Mouse (Mus musculus) lung, embryonic 15.5 days (tissue): Measurements from ENCODE around the gene P2ry10. TPM values are rescaled to one million over a fixed set of nuclear protein-coding genes. Genes with fewer than 3 reads are reported as not detected.
"Not testable (repeated sequence)": the region's sequence is repeated elsewhere in the genome, so short reads cannot be mapped to it uniquely, and the experiment has no call there.

ENCODE experiments used
- ATAC-seq: fragments of 200-750 bp; cut with Nextera tagmentation; 2 replicates; pipeline ENCODE4 v1.8.0; 2017; ENCODE audit warnings: moderate number of reproducible peaks, borderline replicate concordance; ENCODE audit not compliant: low FRiP score, low TSS enrichment; ENCODE audit errors: extremely low read depth
- H3K27ac ChIP-seq: fragments of 300-500 bp; sonication (generic); 2 replicates; pipeline ENCODE4 v1.5.1; 2015; ENCODE audit warnings: moderate library complexity, mild to moderate bottlenecking, inconsistent platforms
- H3K27me3 ChIP-seq: fragments of 300-500 bp; sonication (generic); 2 replicates; pipeline ENCODE4 v1.6.1; 2015; ENCODE audit warnings: inconsistent platforms
- H3K36me3 ChIP-seq: fragments of 300-500 bp; sonication (generic); 2 replicates; pipeline ENCODE4 v1.6.1; 2015; ENCODE audit warnings: inconsistent platforms
- H3K4me1 ChIP-seq: fragments of 300-500 bp; sonication (generic); 2 replicates; pipeline ENCODE4 v1.6.1; 2015; ENCODE audit warnings: inconsistent platforms
- H3K4me2 ChIP-seq: fragments of 300-500 bp; sonication (generic); 2 replicates; pipeline ENCODE4 v1.6.1; 2015; ENCODE audit warnings: inconsistent platforms, mild to moderate bottlenecking, moderate library complexity
- H3K4me3 ChIP-seq: fragments of 300-500 bp; sonication (generic); 2 replicates; pipeline ENCODE4 v1.5.1; 2015; ENCODE audit warnings: mild to moderate bottlenecking, inconsistent platforms
- H3K9ac ChIP-seq: fragments of 300-500 bp; sonication (generic); 2 replicates; pipeline ENCODE4 v1.6.1; 2015; ENCODE audit warnings: inconsistent platforms
- H3K9me3 ChIP-seq: fragments of 300-500 bp; sonication (generic); 2 replicates; pipeline ENCODE4 v1.6.1; 2016; ENCODE audit warnings: inconsistent platforms
- WGBS: fragments of 180-500 bp; shearing (Covaris S2); methylation state at CpG from one replicate; pipeline ENCODE4 v1.1.7; 2015; 5-methylcytosine and 5-hydroxymethylcytosine counted together
- polyA plus RNA-seq: library from polyadenylated mRNA; unstranded; fragments of >200 nt; fragmentation: Nextera tagmentation; extraction: Ambion mirVana; gene quantifications from 2 replicates; pipeline ENCODE4 v1.2.1, GENCODE M21; 2015

The P2ry10 gene
- 0.18 and 0.92 TPM in 2 replicates for polyA plus RNA-seq

DNA sequence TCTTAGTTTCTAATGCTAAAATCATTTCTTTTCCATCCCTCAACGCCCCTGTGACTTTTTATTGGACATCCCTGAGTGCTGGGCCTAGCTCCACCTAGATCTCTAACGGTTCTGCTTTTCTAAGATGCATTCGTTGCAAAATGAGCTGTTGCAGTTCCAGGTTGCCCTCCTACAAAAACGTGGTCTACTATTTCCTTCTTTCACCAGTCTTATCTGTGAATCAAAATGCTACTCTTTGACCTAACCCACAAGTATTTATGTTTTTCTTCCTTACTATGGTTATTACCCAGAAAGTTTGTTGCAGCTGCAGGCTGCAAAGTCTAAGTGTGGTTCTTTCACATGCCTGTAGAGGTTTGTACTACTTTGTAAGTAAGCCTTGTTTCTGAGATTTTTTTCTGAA, at the start of gene P2ry10:
Gene P2ry10, plus strand, starts transcription at position 316 of the 400 bp plus-strand sequence.
- no peak within 1 kb of the TSS for H3K4me3 ChIP-seq
- WGBS: 54% methylated on average over 4 of the region's 4 CpGs
- no peak within 1 kb of the TSS for H3K27ac ChIP-seq
- no peaks in the 10 kb centered on the region for H3K9me3 ChIP-seq
- ATAC-seq: no peak
- H3K4me1 ChIP-seq: no peaks in the 10 kb centered on the region
- no peak within 1 kb of the TSS for H3K9ac ChIP-seq
- H3K36me3 ChIP-seq: no peaks in the 10 kb centered on the region
- H3K27me3 ChIP-seq: no peaks in the 10 kb centered on the region
- H3K4me2 ChIP-seq: no peak within 1 kb of the TSS

DNA sequence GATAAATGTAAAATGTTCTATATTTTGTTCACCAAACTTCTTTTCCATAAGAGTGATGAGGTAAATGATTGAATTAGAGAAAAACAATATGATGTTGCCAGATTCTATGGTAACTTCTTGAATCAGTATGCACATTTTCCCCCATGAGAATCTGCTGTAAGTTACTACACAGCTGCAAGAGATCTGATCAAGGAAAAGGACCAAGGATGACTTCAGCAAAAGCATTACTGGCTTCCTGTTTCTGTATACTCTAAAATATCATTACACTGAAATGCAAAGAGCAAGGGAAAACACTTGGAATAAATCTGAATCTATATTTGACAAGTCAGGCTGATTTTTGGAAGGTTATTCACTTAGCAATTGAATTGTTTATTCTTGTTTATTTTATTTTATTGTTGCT, 49.1 kb upstream of the P2ry10 start:
- no peak overlapping the region for H3K27ac ChIP-seq
- no peaks in the 10 kb centered on the region for H3K36me3 ChIP-seq
- ATAC-seq: no peak
- no peaks in the 10 kb centered on the region for H3K27me3 ChIP-seq
- no peak overlapping the region for H3K4me2 ChIP-seq
- H3K9ac ChIP-seq: no peak overlapping the region
- no peak overlapping the region for H3K4me3 ChIP-seq
- no peaks in the 10 kb centered on the region for H3K9me3 ChIP-seq
- H3K4me1 ChIP-seq: no peaks in the 10 kb centered on the region

DNA sequence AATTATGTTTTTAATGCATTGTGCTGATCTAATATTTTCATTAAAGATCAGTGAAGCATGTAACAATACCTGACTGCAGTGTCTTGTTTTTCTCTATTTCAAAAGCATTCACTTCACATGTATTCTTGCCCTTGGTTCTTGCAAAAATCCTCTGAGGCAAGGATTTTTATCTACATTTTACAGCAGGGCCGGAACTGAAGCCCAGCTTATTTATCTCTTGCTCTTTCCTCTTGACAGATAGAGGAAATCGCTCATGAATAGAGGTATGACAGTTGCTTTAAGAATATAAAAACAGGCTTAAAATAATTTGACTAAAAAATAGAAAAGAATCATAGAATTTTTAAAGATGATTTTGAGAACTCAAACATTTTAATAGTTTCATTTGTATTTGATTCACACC, 48.7 kb upstream of the P2ry10 start:
- H3K4me3 ChIP-seq: no peak overlapping the region
- no peaks in the 10 kb centered on the region for H3K4me1 ChIP-seq
- no peaks in the 10 kb centered on the region for H3K36me3 ChIP-seq
- 43% methylated on average over 2 of the region's 2 CpGs for WGBS
- no peak overlapping the region for H3K4me2 ChIP-seq
- H3K27me3 ChIP-seq: no peaks in the 10 kb centered on the region
- no peak for ATAC-seq
- H3K9ac ChIP-seq: no peak overlapping the region
- H3K9me3 ChIP-seq: no peaks in the 10 kb centered on the region
- no peak overlapping the region for H3K27ac ChIP-seq

DNA sequence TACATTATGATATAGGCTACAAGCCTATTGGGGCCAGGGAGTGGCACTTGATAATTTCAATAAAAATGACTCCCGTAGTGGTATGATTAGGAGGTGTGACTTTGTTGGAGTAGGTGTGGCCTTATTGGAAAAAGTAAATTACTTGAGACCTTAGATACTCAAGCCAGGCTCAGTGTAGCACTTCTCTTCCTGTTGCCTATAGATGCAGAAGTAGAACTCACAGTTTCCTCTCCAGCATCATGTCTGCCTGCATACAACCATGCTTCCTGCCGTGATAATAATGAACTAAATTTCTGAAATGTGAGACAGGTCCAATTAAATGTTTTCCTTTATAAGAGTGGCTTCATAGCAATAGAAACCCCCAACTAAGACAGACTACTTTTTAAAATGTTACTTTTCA, 45.9 kb upstream of the P2ry10 start:
- no peak overlapping the region for H3K9ac ChIP-seq
- WGBS: 80% methylated on average over 2 of the region's 2 CpGs
- no peaks in the 10 kb centered on the region for H3K27me3 ChIP-seq
- no peak overlapping the region for H3K4me3 ChIP-seq
- no peak overlapping the region for H3K4me2 ChIP-seq
- H3K4me1 ChIP-seq: no peaks in the 10 kb centered on the region
- no peak for ATAC-seq
- H3K27ac ChIP-seq: no peak overlapping the region
- no peaks in the 10 kb centered on the region for H3K36me3 ChIP-seq
- no peaks in the 10 kb centered on the region for H3K9me3 ChIP-seq

DNA sequence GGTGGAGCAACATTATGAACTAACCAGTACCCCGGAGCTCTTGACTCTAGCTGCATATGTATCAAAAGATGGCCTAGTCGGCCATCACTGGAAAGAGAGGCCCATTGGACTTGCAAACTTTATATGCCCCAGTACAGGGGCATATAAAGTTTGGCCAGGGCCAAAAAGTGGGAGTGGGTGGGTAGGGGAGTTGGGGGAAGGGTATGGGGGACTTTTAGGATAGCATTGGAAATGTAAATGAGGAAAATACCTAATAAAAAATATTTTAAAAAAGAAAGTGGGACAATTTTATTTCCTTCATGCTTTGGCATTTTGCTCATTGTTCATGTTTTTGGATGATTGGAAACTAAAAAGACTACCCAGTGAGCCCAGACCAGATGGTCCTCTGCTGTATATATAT, 4.9 kb upstream of the P2ry10 start:
- not testable (repeated sequence) for H3K9me3 ChIP-seq
- WGBS: 97% methylated on average over 2 of the region's 2 CpGs

DNA sequence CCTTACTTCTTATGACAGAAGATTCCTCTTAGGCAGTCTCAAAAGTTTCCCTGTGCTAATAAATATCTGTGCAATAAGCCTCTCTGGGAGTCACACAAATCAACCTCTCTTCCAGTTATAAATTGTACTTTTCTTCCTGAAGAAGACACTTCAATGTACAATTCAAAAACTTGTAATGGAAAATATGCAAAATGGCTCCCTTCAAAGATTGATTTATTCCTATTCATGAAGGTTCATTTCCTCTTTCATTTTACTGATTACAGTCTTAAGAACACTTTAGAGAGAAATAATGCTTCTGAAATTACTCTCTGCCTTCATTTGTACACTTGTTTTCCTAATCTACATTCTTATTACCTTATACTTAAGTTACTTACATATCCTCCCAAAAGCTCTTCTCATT, 4.0 kb upstream of the P2ry10 start:
- Histone ChIP-seq H3K4me1 (no peaks in the 10 kb centered on the region), H3K9ac (no peak overlapping the region), H3K4me2 (no peak overlapping the region), H3K36me3 (no peaks in the 10 kb centered on the region), H3K27me3 (no peaks in the 10 kb centered on the region), H3K4me3 (no peak overlapping the region), H3K27ac (no peak overlapping the region), H3K9me3 (no peaks in the 10 kb centered on the region)
- ATAC-seq: no peak

More for the DNA sequence above, 4.9 kb upstream of the P2ry10 start:
- ATAC-seq, H3K9ac ChIP-seq, H3K27ac ChIP-seq, H3K27me3 ChIP-seq, H3K4me1 ChIP-seq, H3K36me3 ChIP-seq, H3K4me2 ChIP-seq, H3K4me3 ChIP-seq: not testable (repeated sequence)

DNA sequence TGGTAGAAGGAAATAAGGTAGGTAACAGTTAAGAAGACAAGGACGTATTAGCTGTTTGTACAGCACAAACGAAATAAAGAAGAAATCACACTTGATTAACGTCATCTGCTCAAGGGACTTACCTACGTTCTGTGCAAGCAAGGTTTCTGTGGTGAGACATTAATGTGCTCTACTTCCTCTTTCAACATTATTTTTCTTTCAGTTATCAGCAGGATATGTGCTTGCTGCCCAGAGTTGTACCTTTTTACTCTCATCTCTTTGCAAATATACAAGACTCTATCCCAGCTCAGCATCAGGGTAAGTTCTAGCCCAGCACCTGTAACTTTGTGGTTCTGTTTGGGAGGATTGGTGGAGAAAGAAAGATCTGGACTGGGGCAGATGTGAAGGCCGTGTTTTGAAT, 839 bp downstream of the P2ry10 start:
- H3K9me3 ChIP-seq: no peaks in the 10 kb centered on the region
- H3K9ac ChIP-seq: no peak overlapping the region
- H3K27ac ChIP-seq: no peak overlapping the region
- H3K27me3 ChIP-seq: no peaks in the 10 kb centered on the region
- no peaks in the 10 kb centered on the region for H3K4me1 ChIP-seq
- WGBS: 58% methylated on average over 5 of the region's 5 CpGs
- no peak for ATAC-seq
- no peak overlapping the region for H3K4me3 ChIP-seq
- no peaks in the 10 kb centered on the region for H3K36me3 ChIP-seq
- no peak overlapping the region for H3K4me2 ChIP-seq

DNA sequence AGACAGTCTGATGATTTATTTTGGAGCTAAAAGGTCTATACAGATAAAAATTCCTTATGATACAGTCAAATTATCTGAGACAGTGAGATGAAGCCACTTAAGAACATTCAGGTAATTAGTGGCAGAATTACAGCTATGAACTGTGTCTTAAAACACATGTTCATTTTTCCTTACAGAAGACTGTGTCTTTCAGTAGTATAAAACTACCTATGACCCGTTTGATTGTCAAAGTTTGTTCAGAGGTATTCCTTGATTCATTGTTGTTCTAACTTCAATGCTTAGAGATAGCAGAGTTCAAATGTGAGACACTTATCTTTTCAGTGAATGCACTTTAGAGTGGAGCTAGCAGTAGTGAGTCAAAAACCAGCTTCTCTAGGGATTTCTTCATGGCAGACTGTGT, 1.6 kb downstream of the P2ry10 start:
- H3K9ac ChIP-seq: no peak overlapping the region
- H3K4me3 ChIP-seq: no peak overlapping the region
- H3K9me3 ChIP-seq: no peaks in the 10 kb centered on the region
- no peaks in the 10 kb centered on the region for H3K4me1 ChIP-seq
- H3K27me3 ChIP-seq: no peaks in the 10 kb centered on the region
- ATAC-seq: no peak
- H3K27ac ChIP-seq: no peak overlapping the region
- no peak overlapping the region for H3K4me2 ChIP-seq
- no peaks in the 10 kb centered on the region for H3K36me3 ChIP-seq
- WGBS: 45% methylated on average over 1 of the region's 1 CpGs

DNA sequence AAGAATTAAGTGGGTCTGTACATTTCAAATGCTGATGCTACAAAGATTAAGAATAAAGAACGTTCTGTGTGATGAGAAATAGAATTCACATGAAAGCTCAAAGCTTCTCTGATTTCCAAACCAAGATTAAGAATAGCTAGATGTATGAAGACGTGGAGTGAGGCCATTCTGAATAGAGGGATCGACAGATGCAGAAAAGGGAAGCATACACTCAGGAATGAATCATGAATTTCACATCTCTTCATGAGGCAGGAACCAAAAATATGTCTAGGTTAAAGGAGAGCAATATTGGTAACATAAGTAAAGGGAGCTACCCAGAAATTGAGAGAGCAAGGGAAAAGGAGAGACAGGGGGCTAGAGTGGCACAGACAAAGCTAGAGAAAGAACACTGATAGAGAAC, 7.3 kb downstream of the P2ry10 start:
- Histone ChIP-seq H3K27me3 (no peaks in the 10 kb centered on the region), H3K4me3 (no peak overlapping the region), H3K4me1 (no peaks in the 10 kb centered on the region), H3K9me3 (no peaks in the 10 kb centered on the region), H3K36me3 (no peaks in the 10 kb centered on the region), H3K4me2 (no peak overlapping the region), H3K27ac (no peak overlapping the region), H3K9ac (no peak overlapping the region)
- 74% methylated on average over 3 of the region's 3 CpGs for WGBS
- no peak for ATAC-seq

DNA sequence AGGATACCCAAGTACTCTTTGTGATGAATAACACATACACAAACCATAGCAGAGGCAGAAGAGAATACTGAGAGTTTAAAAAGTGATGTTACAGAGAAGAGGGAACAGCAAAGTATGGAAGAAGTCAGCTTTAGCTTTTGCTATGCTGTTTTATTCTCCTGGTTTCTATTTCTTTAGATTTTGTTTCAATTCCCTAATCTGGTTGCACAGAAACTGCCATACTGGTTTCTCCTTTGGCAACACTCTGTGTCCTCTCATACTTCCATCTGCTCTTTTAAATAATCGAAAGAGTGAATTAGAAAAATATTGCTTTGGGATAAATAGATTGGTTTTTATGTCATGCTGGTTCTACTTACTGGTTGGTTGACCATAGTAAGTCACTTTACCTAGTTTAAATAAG, 28.0 kb downstream of the P2ry10 start:
- Histone ChIP-seq H3K36me3 (no peaks in the 10 kb centered on the region), H3K9me3 (no peaks in the 10 kb centered on the region), H3K4me3 (no peak overlapping the region), H3K9ac (no peak overlapping the region), H3K4me1 (no peaks in the 10 kb centered on the region), H3K27me3 (no peaks in the 10 kb centered on the region), H3K27ac (no peak overlapping the region), H3K4me2 (no peak overlapping the region)
- WGBS: 76% methylated on average over 1 of the region's 1 CpGs
- no peak for ATAC-seq

DNA sequence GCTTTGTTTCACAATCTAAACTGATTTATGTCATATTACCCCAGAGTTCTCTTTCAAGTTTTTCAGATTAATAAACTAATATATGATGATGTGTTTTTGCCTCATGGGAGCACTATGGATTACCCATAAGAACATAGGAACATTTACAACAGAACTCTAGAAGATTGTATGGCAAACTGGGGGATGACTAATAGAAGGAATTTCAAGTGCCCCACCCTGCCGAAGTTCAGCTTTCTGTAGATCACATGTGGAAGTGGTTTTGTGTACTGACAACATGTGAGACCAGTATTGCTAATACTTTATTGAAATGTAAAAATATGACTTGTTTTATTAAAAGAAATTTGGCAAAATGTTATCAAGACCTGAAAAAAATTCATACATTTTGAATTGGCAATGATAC, 28.7 kb downstream of the P2ry10 start:
- no peaks in the 10 kb centered on the region for H3K4me1 ChIP-seq
- H3K4me2 ChIP-seq: no peak overlapping the region
- no peaks in the 10 kb centered on the region for H3K36me3 ChIP-seq
- 72% methylated on average over 1 of the region's 1 CpGs for WGBS
- no peaks in the 10 kb centered on the region for H3K9me3 ChIP-seq
- no peak for ATAC-seq
- no peak overlapping the region for H3K4me3 ChIP-seq
- H3K27me3 ChIP-seq: no peaks in the 10 kb centered on the region
- no peak overlapping the region for H3K9ac ChIP-seq
- H3K27ac ChIP-seq: no peak overlapping the region

DNA sequence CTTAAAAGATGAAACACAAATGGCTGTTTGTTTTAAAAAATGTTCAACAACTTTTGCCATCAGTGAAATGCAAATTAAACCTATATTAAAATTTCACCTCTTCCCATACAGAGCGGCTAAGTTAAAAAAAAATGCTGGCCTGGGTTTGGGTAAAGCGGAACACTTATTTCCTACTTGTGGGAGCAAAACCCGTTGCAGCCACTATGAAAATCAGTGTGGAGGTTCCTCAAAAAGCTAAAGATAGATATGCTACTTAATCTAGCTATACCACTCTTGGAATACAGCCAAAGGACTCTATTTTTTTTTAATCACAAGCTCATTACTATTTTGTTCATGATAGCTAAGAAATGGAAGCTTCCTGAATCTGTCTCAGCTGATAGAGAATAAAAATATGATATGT, 54.9 kb downstream of the P2ry10 start:
- 54% methylated on average over 3 of the region's 3 CpGs for WGBS
- H3K4me3 ChIP-seq: no peak overlapping the region
- no peaks in the 10 kb centered on the region for H3K36me3 ChIP-seq
- no peaks in the 10 kb centered on the region for H3K27me3 ChIP-seq
- no peaks in the 10 kb centered on the region for H3K9me3 ChIP-seq
- no peaks in the 10 kb centered on the region for H3K4me1 ChIP-seq
- no peak overlapping the region for H3K9ac ChIP-seq
- no peak overlapping the region for H3K27ac ChIP-seq
- no peak for ATAC-seq
- no peak overlapping the region for H3K4me2 ChIP-seq

DNA sequence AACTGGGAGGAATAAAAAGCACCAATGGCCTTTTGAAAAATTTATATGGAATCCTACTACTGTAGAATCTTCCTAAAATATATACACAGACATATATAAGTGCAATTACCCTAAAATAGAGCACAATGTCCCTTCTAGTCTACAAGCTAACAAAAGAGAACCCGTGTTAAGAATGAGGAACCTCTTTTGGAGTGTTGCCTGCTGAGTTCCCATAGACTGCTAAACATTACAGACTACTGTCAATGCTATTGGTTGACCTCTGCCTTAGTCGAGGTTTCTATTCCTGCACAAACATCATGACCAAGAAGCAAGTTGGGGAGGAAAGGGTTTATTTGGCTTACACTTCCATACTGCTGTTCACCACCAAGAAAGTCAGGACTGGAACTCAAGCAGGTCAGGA, 55.6 kb downstream of the P2ry10 start:
- H3K27me3 ChIP-seq: no peaks in the 10 kb centered on the region
- H3K4me2 ChIP-seq: no peak overlapping the region
- no peak overlapping the region for H3K27ac ChIP-seq
- H3K4me1 ChIP-seq: no peaks in the 10 kb centered on the region
- no peaks in the 10 kb centered on the region for H3K36me3 ChIP-seq
- no peak for ATAC-seq
- H3K9ac ChIP-seq: no peak overlapping the region
- no peak overlapping the region for H3K4me3 ChIP-seq
- WGBS: 55% methylated on average over 2 of the region's 2 CpGs
- no peaks in the 10 kb centered on the region for H3K9me3 ChIP-seq
